Mouse (Mus musculus) mesoderm, embryonic 11.5 days (tissue): Measurements from ENCODE around the gene Ankrd33.
A peak's percentile ranks its signal among the peaks of the same experiment; 100 is the strongest.
"Not testable (repeated sequence)": the region's sequence is repeated elsewhere in the genome, so short reads cannot be mapped to it uniquely, and the experiment has no call there.

Experiments
- DNase-seq: peaks from one replicate; pipeline ENCODE4 v3.0.0-alpha.2; 2012; ENCODE audit warnings: low read depth, low spot score

Ankrd33 gene

GRCm38 (mm10) chr15:101086451-101086850, 29.1 kb upstream of the Ankrd33 start:
- DNase-seq: no peak

GRCm38 (mm10) chr15:101086956-101087355, 28.6 kb upstream of the Ankrd33 start:
- no peak for DNase-seq

GRCm38 (mm10) chr15:101088291-101088690, 27.3 kb upstream of the Ankrd33 start:
- no peak for DNase-seq

GRCm38 (mm10) chr15:101091551-101091950, 24.0 kb upstream of the Ankrd33 start:
- DNase-seq: no peak

GRCm38 (mm10) chr15:101092121-101092828, 23.3 kb upstream of the Ankrd33 start:
- DNase-seq: no peak

- DNase-seq: peak; percentile 91
These were observed 22.5 kb upstream of the Ankrd33 start for GRCm38 (mm10) chr15:101092829-101093648.

GRCm38 (mm10) chr15:101093988-101094387, 21.6 kb upstream of the Ankrd33 start:
- DNase-seq: no peak

- peak; percentile 73 for DNase-seq
These were observed 20.6 kb upstream of the Ankrd33 start for GRCm38 (mm10) chr15:101094979-101095378.

GRCm38 (mm10) chr15:101095392-101095791, 20.2 kb upstream of the Ankrd33 start:
- no peak for DNase-seq

- DNase-seq: peak; percentile 87
These were observed 17.4 kb upstream of the Ankrd33 start for GRCm38 (mm10) chr15:101097985-101098651.

GRCm38 (mm10) chr15:101100996-101101395, 14.6 kb upstream of the Ankrd33 start:
- DNase-seq: no peak

GRCm38 (mm10) chr15:101103605-101104304, 11.8 kb upstream of the Ankrd33 start:
- no peak for DNase-seq

GRCm38 (mm10) chr15:101105496-101105994, 10.0 kb upstream of the Ankrd33 start:
- DNase-seq: peak; percentile 78

- no peak for DNase-seq
These were observed 9.5 kb upstream of the Ankrd33 start for GRCm38 (mm10) chr15:101106011-101106410.

GRCm38 (mm10) chr15:101107906-101108671, 7.5 kb upstream of the Ankrd33 start:
- no peak for DNase-seq

GRCm38 (mm10) chr15:101113176-101113575, 2.4 kb upstream of the Ankrd33 start:
- DNase-seq: no peak

GRCm38 (mm10) chr15:101113778-101114177, 1.8 kb upstream of the Ankrd33 start:
- not testable (repeated sequence) for DNase-seq

- no peak for DNase-seq
These were observed 3.0 kb downstream of the Ankrd33 start for GRCm38 (mm10) chr15:101118399-101119125.

GRCm38 (mm10) chr15:101121411-101122289, 6.1 kb downstream of the Ankrd33 start:
- DNase-seq: no peak
